Mouse (Mus musculus) neural tube, embryonic 12.5 days (tissue): ENCODE measurements around the gene Gm29644. TPM values are rescaled to one million over a fixed set of nuclear protein-coding genes. Genes with fewer than 3 reads are reported as not detected.
"Not testable (repeated sequence)": the region's sequence is repeated elsewhere in the genome, so short reads cannot be mapped to it uniquely, and the experiment has no call there.

Experiments used
- ATAC-seq: fragments of 200-750 bp; cut with Nextera tagmentation; 2 replicates; pipeline ENCODE4 v1.8.0; 2017; ENCODE audit warnings: low read depth, mild to moderate bottlenecking, moderate TSS enrichment, moderate library complexity; ENCODE audit not compliant: low FRiP score
- H3K27ac ChIP-seq: fragments of 300-500 bp; sonication (generic); 2 replicates; pipeline ENCODE4 v1.5.1; 2016
- H3K27me3 ChIP-seq: fragments of 300-500 bp; sonication (generic); replicated peaks from 2 replicates; pipeline ENCODE4 v1.6.1; 2016; ENCODE audit warnings: mild to moderate bottlenecking
- H3K36me3 ChIP-seq: fragments of 300-500 bp; sonication (generic); 2 replicates; pipeline ENCODE4 v1.6.1; 2016; ENCODE audit warnings: mild to moderate bottlenecking
- H3K4me1 ChIP-seq: fragments of 300-500 bp; sonication (generic); 2 replicates; pipeline ENCODE4 v1.6.1; 2016
- H3K4me2 ChIP-seq: fragments of 300-500 bp; sonication (generic); replicated peaks from 2 replicates; pipeline ENCODE4 v1.6.1; 2016; ENCODE audit warnings: mild to moderate bottlenecking
- H3K4me3 ChIP-seq: fragments of 300-500 bp; sonication (generic); 2 replicates; pipeline ENCODE4 v1.5.1; 2016
- H3K9ac ChIP-seq: fragments of 300-500 bp; sonication (generic); 2 replicates; pipeline ENCODE4 v1.6.1; 2016; ENCODE audit warnings: mild to moderate bottlenecking
- H3K9me3 ChIP-seq: fragments of 300-500 bp; sonication (generic); 2 replicates; pipeline ENCODE4 v1.6.1; 2016; ENCODE audit warnings: mild to moderate bottlenecking
- WGBS: fragments of 180-500 bp; shearing (Covaris S2); methylation state at CpG from one replicate; pipeline ENCODE4 v1.1.7; 2016; 5-methylcytosine and 5-hydroxymethylcytosine counted together
- polyA plus RNA-seq: library from polyadenylated mRNA; unstranded; fragments of >200 nt; fragmentation: Nextera tagmentation; extraction: Ambion mirVana; gene quantifications from 2 replicates; pipeline ENCODE4 v1.2.1, GENCODE M21; 2016

The Gm29644 gene
- not detected in 2 replicates for polyA plus RNA-seq

GRCm38 (mm10) chrY:70303187-70303586, at the start of gene Gm29644, which contains the start of gene Gm29423:
TSS of gene Gm29644 (minus strand) at chrY:70303343.
TSS of gene Gm29423 (minus strand) at chrY:70303287.
- not testable (repeated sequence) for H3K4me1 ChIP-seq, H3K27me3 ChIP-seq, H3K4me2 ChIP-seq, H3K4me3 ChIP-seq, H3K9ac ChIP-seq, ATAC-seq, H3K36me3 ChIP-seq, H3K9me3 ChIP-seq, H3K27ac ChIP-seq
- WGBS = no CpG with 5 or more reads among the region's 2 CpGs

- not testable (repeated sequence) for H3K27me3 ChIP-seq, H3K27ac ChIP-seq, H3K9ac ChIP-seq, H3K4me1 ChIP-seq, H3K9me3 ChIP-seq, H3K4me2 ChIP-seq, ATAC-seq, H3K36me3 ChIP-seq, H3K4me3 ChIP-seq
- no CpG with 5 or more reads among the region's 4 CpGs for WGBS
Measured at GRCm38 (mm10) chrY:70273542-70273941, 29.6 kb downstream of the Gm29644 start, which contains the start of gene Gm21118. TSS of gene Gm21118 (minus strand) at chrY:70273642.

Other genes with a start within 250 kb of the Gm29644 start
- gene Gm21118, start 29.7 kb downstream of the Gm29644 start, polyA plus RNA-seq = not detected in 2 replicates
- not detected in 2 replicates for gene Gm29423, start 56 bp downstream of the Gm29644 start, polyA plus RNA-seq
- gene Gm20888, start 138.5 kb upstream of the Gm29644 start, polyA plus RNA-seq = not detected in 2 replicates